Mouse (Mus musculus): ENCODE measurements around the gene Adam19. TPM values are rescaled to one million over a fixed set of nuclear protein-coding genes. Genes with fewer than 3 reads are reported as not detected.

The Adam19 gene
- polyA plus RNA-seq, 1 experiment from 2014 or later = 14.5 TPM

- Histone ChIP-seq H3K27ac (no peak overlapping the region), H3K4me2 (replicated peaks) (no peak overlapping the region), H3K36me3 (replicated peaks; ENCODE audit: control insufficient read depth, insufficient read depth) (peaks cover 73% of the 10 kb centered on the region), H3K4me3 (replicated peaks; ENCODE audit: low read length) (no peak overlapping the region), H3K9ac (no peak overlapping the region), H3K27me3 (ENCODE audit: control insufficient read depth, insufficient read depth, low read length) (no peaks in the 10 kb centered on the region), H3K4me1 (replicated peaks; ENCODE audit: control insufficient read depth, insufficient read depth, low read length) (no peaks in the 10 kb centered on the region), H3K9me3 (ENCODE audit: control insufficient read depth, low read length) (no peaks in the 10 kb centered on the region)
- 94% methylated on average over 17 of the region's 17 CpGs for WGBS
- DNase-seq (ENCODE audit: low spot score) = no peak
- no peak for ATAC-seq (ENCODE audit: low FRiP score)
Observed at GRCm38 (mm10) chr11:46131022-46131986, 75.5 kb downstream of the Adam19 start.

GRCm38 (mm10) chr11:46134899-46135298 lies 79.1 kb downstream of the Adam19 start:
- Histone ChIP-seq H3K9me3 (ENCODE audit: control insufficient read depth, low read length) (no peaks in the 10 kb centered on the region), H3K36me3 (replicated peaks; ENCODE audit: control insufficient read depth, insufficient read depth) (peaks cover 85% of the 10 kb centered on the region), H3K4me3 (replicated peaks; ENCODE audit: low read length) (no peak overlapping the region), H3K9ac (no peak overlapping the region), H3K27ac (no peak overlapping the region), H3K4me2 (replicated peaks) (no peak overlapping the region), H3K4me1 (replicated peaks; ENCODE audit: control insufficient read depth, insufficient read depth, low read length) (no peaks in the 10 kb centered on the region), H3K27me3 (ENCODE audit: control insufficient read depth, insufficient read depth, low read length) (no peaks in the 10 kb centered on the region)
- no peak for DNase-seq (ENCODE audit: low spot score)
- WGBS = 98% methylated on average over 2 of the region's 2 CpGs
- ATAC-seq (ENCODE audit: low FRiP score) = no peak

GRCm38 (mm10) chr11:46143342-46143741 lies 87.5 kb downstream of the Adam19 start:
- H3K9ac ChIP-seq = no peak overlapping the region
- H3K27ac ChIP-seq = no peak overlapping the region
- DNase-seq (ENCODE audit: low spot score) = no peak
- no peaks in the 10 kb centered on the region for H3K27me3 ChIP-seq (ENCODE audit: control insufficient read depth, insufficient read depth, low read length)
- WGBS = 91% methylated on average over 6 of the region's 6 CpGs
- no peak overlapping the region for H3K4me2 ChIP-seq (replicated peaks)
- ATAC-seq (ENCODE audit: low FRiP score) = no peak
- H3K4me1 ChIP-seq (replicated peaks; ENCODE audit: control insufficient read depth, insufficient read depth, low read length) = no peaks in the 10 kb centered on the region
- H3K4me3 ChIP-seq (replicated peaks; ENCODE audit: low read length) = no peak overlapping the region
- no peaks in the 10 kb centered on the region for H3K9me3 ChIP-seq (ENCODE audit: control insufficient read depth, low read length)
- H3K36me3 ChIP-seq (replicated peaks; ENCODE audit: control insufficient read depth, insufficient read depth) = peaks cover 61% of the 10 kb centered on the region

GRCm38 (mm10) chr11:46145163-46145875 lies 89.5 kb downstream of the Adam19 start:
- H3K4me2 ChIP-seq (replicated peaks) = no peak overlapping the region
- H3K9me3 ChIP-seq (ENCODE audit: control insufficient read depth, low read length) = no peaks in the 10 kb centered on the region
- H3K27me3 ChIP-seq (ENCODE audit: control insufficient read depth, insufficient read depth, low read length) = no peaks in the 10 kb centered on the region
- H3K36me3 ChIP-seq (replicated peaks; ENCODE audit: control insufficient read depth, insufficient read depth) = peaks cover 42% of the 10 kb centered on the region
- ATAC-seq (ENCODE audit: low FRiP score) (no peak), DNase-seq (ENCODE audit: low spot score) (no peak)
- no peak overlapping the region for H3K4me3 ChIP-seq (replicated peaks; ENCODE audit: low read length)
- WGBS = 92% methylated on average over 11 of the region's 11 CpGs
- H3K9ac ChIP-seq = no peak overlapping the region
- no peaks in the 10 kb centered on the region for H3K4me1 ChIP-seq (replicated peaks; ENCODE audit: control insufficient read depth, insufficient read depth, low read length)
- H3K27ac ChIP-seq = no peak overlapping the region

GRCm38 (mm10) chr11:46146619-46147018 lies 90.8 kb downstream of the Adam19 start:
- H3K4me2 ChIP-seq (replicated peaks) = no peak overlapping the region
- ATAC-seq (ENCODE audit: low FRiP score) (no peak), DNase-seq (ENCODE audit: low spot score) (no peak)
- 91% methylated on average over 5 of the region's 5 CpGs for WGBS
- H3K9me3 ChIP-seq (ENCODE audit: control insufficient read depth, low read length) = no peaks in the 10 kb centered on the region
- peaks cover 29% of the 10 kb centered on the region for H3K36me3 ChIP-seq (replicated peaks; ENCODE audit: control insufficient read depth, insufficient read depth)
- H3K4me1 ChIP-seq (replicated peaks; ENCODE audit: control insufficient read depth, insufficient read depth, low read length) = no peaks in the 10 kb centered on the region
- H3K4me3 ChIP-seq (replicated peaks; ENCODE audit: low read length) = no peak overlapping the region
- H3K9ac ChIP-seq = no peak overlapping the region
- no peak overlapping the region for H3K27ac ChIP-seq
- H3K27me3 ChIP-seq (ENCODE audit: control insufficient read depth, insufficient read depth, low read length) = no peaks in the 10 kb centered on the region

- 89% methylated on average over 8 of the region's 8 CpGs for WGBS
- no peaks in the 10 kb centered on the region for H3K27me3 ChIP-seq (ENCODE audit: control insufficient read depth, insufficient read depth, low read length)
Observed at GRCm38 (mm10) chr11:46156945-46157344, 101.2 kb downstream of the Adam19 start.

GRCm38 (mm10) chr11:46157462-46157861 lies 101.7 kb downstream of the Adam19 start:
- no peaks in the 10 kb centered on the region for H3K9me3 ChIP-seq (ENCODE audit: control insufficient read depth, low read length)
- H3K9ac ChIP-seq = no peak overlapping the region
- ATAC-seq (ENCODE audit: low FRiP score) (no peak), DNase-seq (ENCODE audit: low spot score) (no peak)
- H3K4me3 ChIP-seq (replicated peaks; ENCODE audit: low read length) = no peak overlapping the region
- H3K36me3 ChIP-seq (replicated peaks; ENCODE audit: control insufficient read depth, insufficient read depth) = no peaks in the 10 kb centered on the region
- no peak overlapping the region for H3K4me2 ChIP-seq (replicated peaks)
- no peak overlapping the region for H3K27ac ChIP-seq
- H3K27me3 ChIP-seq (ENCODE audit: control insufficient read depth, insufficient read depth, low read length) = no peaks in the 10 kb centered on the region
- no peaks in the 10 kb centered on the region for H3K4me1 ChIP-seq (replicated peaks; ENCODE audit: control insufficient read depth, insufficient read depth, low read length)

More at GRCm38 (mm10) chr11:46156945-46157344, 101.2 kb downstream of the Adam19 start:
- H3K9me3 ChIP-seq (ENCODE audit: control insufficient read depth, low read length) = no peaks in the 10 kb centered on the region
- DNase-seq (ENCODE audit: low spot score) (no peak), ATAC-seq (ENCODE audit: low FRiP score) (no peak)
- no peak overlapping the region for H3K4me3 ChIP-seq (replicated peaks; ENCODE audit: low read length)
- H3K9ac ChIP-seq = no peak overlapping the region
- H3K36me3 ChIP-seq (replicated peaks; ENCODE audit: control insufficient read depth, insufficient read depth) = no peaks in the 10 kb centered on the region
- H3K4me1 ChIP-seq (replicated peaks; ENCODE audit: control insufficient read depth, insufficient read depth, low read length) = no peaks in the 10 kb centered on the region
- no peak overlapping the region for H3K27ac ChIP-seq
- H3K4me2 ChIP-seq (replicated peaks) = no peak overlapping the region

- no peaks in the 10 kb centered on the region for H3K9me3 ChIP-seq (ENCODE audit: control insufficient read depth, low read length)
- H3K9ac ChIP-seq = peak within 1 kb of the TSS; percentile 57
- ATAC-seq (ENCODE audit: low FRiP score) (no peak), DNase-seq (ENCODE audit: low spot score) (no peak)
- peaks cover 10% of the 10 kb centered on the region; the same call in 1 of the 2 replicates for H3K4me1 ChIP-seq (replicated peaks; ENCODE audit: control insufficient read depth, insufficient read depth, low read length)
- WGBS = 2% methylated on average over 39 of the region's 40 CpGs
- no peaks in the 10 kb centered on the region for H3K36me3 ChIP-seq (replicated peaks; ENCODE audit: control insufficient read depth, insufficient read depth)
- H3K4me2 ChIP-seq (replicated peaks) = peak within 1 kb of the TSS; percentile 93
- peak within 1 kb of the TSS; percentile 46 for H3K4me3 ChIP-seq (replicated peaks; ENCODE audit: low read length)
- H3K27ac ChIP-seq = no peak within 1 kb of the TSS
- peaks cover 14% of the 10 kb centered on the region for H3K27me3 ChIP-seq (ENCODE audit: control insufficient read depth, insufficient read depth, low read length)
Observed at GRCm38 (mm10) chr11:46165866-46166585, 110.2 kb downstream of the Adam19 start, which contains the start of gene Nipal4. Gene Nipal4, minus strand, starts transcription at chr11:46166508.

- Histone ChIP-seq H3K27me3 (ENCODE audit: control insufficient read depth, insufficient read depth, low read length) (peaks cover 14% of the 10 kb centered on the region), H3K4me1 (replicated peaks; ENCODE audit: control insufficient read depth, insufficient read depth, low read length) (peaks cover 10% of the 10 kb centered on the region; the same call in 1 of the 2 replicates), H3K9me3 (ENCODE audit: control insufficient read depth, low read length) (no peaks in the 10 kb centered on the region), H3K4me3 (replicated peaks; ENCODE audit: low read length) (no peak overlapping the region), H3K4me2 (replicated peaks) (no peak overlapping the region), H3K27ac (no peak overlapping the region), H3K36me3 (replicated peaks; ENCODE audit: control insufficient read depth, insufficient read depth) (no peaks in the 10 kb centered on the region), H3K9ac (no peak overlapping the region)
- no peak for ATAC-seq (ENCODE audit: low FRiP score)
- no peak for DNase-seq (ENCODE audit: low spot score)
- whole genome bisulfite sequencing = 92% methylated on average over 7 of the region's 7 CpGs
Observed at GRCm38 (mm10) chr11:46168506-46168905, 112.7 kb downstream of the Adam19 start.

Measured in hindbrain, embryonic 14.5 days (tissue).